Mouse (Mus musculus) cerebellum, postnatal 10 days (tissue): ENCODE measurements around the gene Pcsk1n.

Source experiments
- DNase-seq, 2 experiments: peaks; one replicate each; pipeline ENCODE4 v3.0.0; 2021; ENCODE audit warnings: mixed read lengths in 2 of 2

Pcsk1n gene

GRCm38 (mm10) chrX:7947108-7947899 lies 27.7 kb downstream of the Pcsk1n start, which contains the start of gene Hdac6:
Gene Hdac6, minus strand, starts transcription at chrX:7947889.
- peak; percentile 55 to 57 for DNase-seq

- DNase-seq: peak; percentile 93 to 96
Observed at GRCm38 (mm10) chrX:7947900-7948492, 28.4 kb downstream of the Pcsk1n start.

- DNase-seq: peak in 1 of 2 experiments; percentile 9
Observed at GRCm38 (mm10) chrX:7950091-7950490, 30.5 kb downstream of the Pcsk1n start.

- DNase-seq: no peak
Observed at GRCm38 (mm10) chrX:7958868-7959267, 39.2 kb downstream of the Pcsk1n start.

GRCm38 (mm10) chrX:7963829-7964626 lies 44.4 kb downstream of the Pcsk1n start:
- no peak for DNase-seq

- no peak for DNase-seq
Observed at GRCm38 (mm10) chrX:7966161-7966560, 46.5 kb downstream of the Pcsk1n start.

GRCm38 (mm10) chrX:7967596-7968201 lies 48.1 kb downstream of the Pcsk1n start:
- no peak for DNase-seq

- no peak for DNase-seq
Observed at GRCm38 (mm10) chrX:7968226-7968625, 48.6 kb downstream of the Pcsk1n start.

- DNase-seq: no peak
Observed at GRCm38 (mm10) chrX:7968899-7969298, 49.3 kb downstream of the Pcsk1n start.

- DNase-seq: no peak
Observed at GRCm38 (mm10) chrX:7971292-7971691, 51.7 kb downstream of the Pcsk1n start.
